Mouse (Mus musculus) thymus, adult 2 months (tissue): ENCODE results near the gene Efcab6.

Experiments
- CTCF ChIP-seq: fragments of 200-500 bp; IDR thresholded peaks from 2 replicates; pipeline ENCODE4 v1.5.1; 2012; ENCODE audit warnings: mild to moderate bottlenecking, control low read depth, low read length, moderate library complexity, borderline replicate concordance; ENCODE audit not compliant: control insufficient read depth, poor library complexity, insufficient read depth; ENCODE audit errors: extremely low read depth
- POLR2A ChIP-seq: fragments of 200-500 bp; IDR thresholded peaks from 2 replicates; pipeline ENCODE4 v1.6.1; 2012; ENCODE audit warnings: mild to moderate bottlenecking, low read length, control low read depth, moderate library complexity; ENCODE audit not compliant: control insufficient read depth, poor library complexity, insufficient read depth; ENCODE audit errors: extremely low read depth

DNA sequence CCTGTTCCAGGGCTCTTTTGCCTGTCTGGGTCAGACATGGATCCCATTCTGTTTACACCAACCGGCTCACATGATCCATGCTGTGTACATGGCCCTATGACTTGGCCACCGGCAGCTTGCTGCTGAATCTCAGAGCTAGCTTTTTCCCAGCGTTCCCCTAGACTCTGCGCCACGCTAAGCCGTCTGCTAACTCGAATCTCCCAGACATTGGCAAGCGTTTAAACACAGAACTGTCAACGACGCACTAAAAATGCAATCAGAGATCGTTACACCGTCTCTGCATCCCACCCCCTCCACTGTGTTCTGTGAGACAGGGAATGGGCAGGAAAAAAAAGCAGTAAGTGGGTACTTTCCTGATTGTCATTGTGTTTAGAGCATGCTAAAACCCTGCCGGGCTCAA, 236.0 kb downstream of the Efcab6 start:
- TF ChIP-seq POLR2A (no peak), CTCF (no peak)
